Mouse (Mus musculus) heart, embryonic 11.5 days (tissue): Measurements from ENCODE around the gene Mark2. TPM values are rescaled to one million over a fixed set of nuclear protein-coding genes. Genes with fewer than 3 reads are reported as not detected.
A peak's percentile ranks its signal among the peaks of the same experiment; 100 is the strongest.

Experiments
- ATAC-seq: fragments of 200-750 bp; cut with Nextera tagmentation; replicated peaks from 2 replicates; pipeline ENCODE4 v1.8.0; 2017; ENCODE audit warnings: moderate library complexity; ENCODE audit not compliant: insufficient number of reproducible peaks, low FRiP score, low TSS enrichment
- H3K27ac ChIP-seq: fragments of 300-500 bp; sonication (generic); 2 replicates; pipeline ENCODE4 v1.5.1; 2014; ENCODE audit warnings: mild to moderate bottlenecking, low read depth, low read length
- H3K27me3 ChIP-seq: fragments of 300-500 bp; sonication (generic); 2 replicates; pipeline ENCODE4 v1.6.1; 2014; ENCODE audit warnings: mild to moderate bottlenecking, low read length, mixed read lengths; ENCODE audit not compliant: control insufficient read depth, insufficient read depth
- H3K36me3 ChIP-seq: fragments of 300-500 bp; sonication (generic); 2 replicates; pipeline ENCODE4 v1.6.1; 2014; ENCODE audit warnings: mild to moderate bottlenecking, low read length, moderate library complexity, mixed read lengths; ENCODE audit not compliant: control insufficient read depth, insufficient read depth
- H3K4me1 ChIP-seq: fragments of 300-500 bp; sonication (generic); 2 replicates; pipeline ENCODE4 v1.6.1; 2014; ENCODE audit warnings: low read length; ENCODE audit not compliant: control insufficient read depth, insufficient read depth
- H3K4me2 ChIP-seq: fragments of 300-500 bp; sonication (generic); 2 replicates; pipeline ENCODE4 v1.6.1; 2014; ENCODE audit warnings: mild to moderate bottlenecking, moderate library complexity
- H3K4me3 ChIP-seq: fragments of 300-500 bp; sonication (generic); 2 replicates; pipeline ENCODE4 v1.5.1; 2014; ENCODE audit warnings: low read depth, low read length
- H3K9ac ChIP-seq: fragments of 300-500 bp; sonication (generic); 2 replicates; pipeline ENCODE4 v1.6.1; 2014; ENCODE audit warnings: mild to moderate bottlenecking, low read depth, low read length, moderate library complexity
- H3K9me3 ChIP-seq: fragments of 300-500 bp; sonication (generic); replicated peaks from 2 replicates; pipeline ENCODE4 v1.6.1; 2016; ENCODE audit warnings: low read length; ENCODE audit not compliant: control insufficient read depth
- WGBS: fragments of 180-500 bp; shearing (Covaris S2); extraction: QIAGEN DNeasy Blood & Tissue Kit; methylation state at CpG from one replicate; pipeline ENCODE4 v1.1.7; 2014; ENCODE audit not compliant: insufficient replicate concordance; 5-methylcytosine and 5-hydroxymethylcytosine counted together
- polyA plus RNA-seq: library from polyadenylated mRNA; unstranded; fragments of >200 nt; fragmentation: Nextera tagmentation; extraction: Ambion mirVana; gene quantifications from 2 replicates; pipeline ENCODE4 v1.2.1, GENCODE M21; 2014

Mark2 gene
- 34.5 and 35.0 TPM in 2 replicates for polyA plus RNA-seq

DNA sequence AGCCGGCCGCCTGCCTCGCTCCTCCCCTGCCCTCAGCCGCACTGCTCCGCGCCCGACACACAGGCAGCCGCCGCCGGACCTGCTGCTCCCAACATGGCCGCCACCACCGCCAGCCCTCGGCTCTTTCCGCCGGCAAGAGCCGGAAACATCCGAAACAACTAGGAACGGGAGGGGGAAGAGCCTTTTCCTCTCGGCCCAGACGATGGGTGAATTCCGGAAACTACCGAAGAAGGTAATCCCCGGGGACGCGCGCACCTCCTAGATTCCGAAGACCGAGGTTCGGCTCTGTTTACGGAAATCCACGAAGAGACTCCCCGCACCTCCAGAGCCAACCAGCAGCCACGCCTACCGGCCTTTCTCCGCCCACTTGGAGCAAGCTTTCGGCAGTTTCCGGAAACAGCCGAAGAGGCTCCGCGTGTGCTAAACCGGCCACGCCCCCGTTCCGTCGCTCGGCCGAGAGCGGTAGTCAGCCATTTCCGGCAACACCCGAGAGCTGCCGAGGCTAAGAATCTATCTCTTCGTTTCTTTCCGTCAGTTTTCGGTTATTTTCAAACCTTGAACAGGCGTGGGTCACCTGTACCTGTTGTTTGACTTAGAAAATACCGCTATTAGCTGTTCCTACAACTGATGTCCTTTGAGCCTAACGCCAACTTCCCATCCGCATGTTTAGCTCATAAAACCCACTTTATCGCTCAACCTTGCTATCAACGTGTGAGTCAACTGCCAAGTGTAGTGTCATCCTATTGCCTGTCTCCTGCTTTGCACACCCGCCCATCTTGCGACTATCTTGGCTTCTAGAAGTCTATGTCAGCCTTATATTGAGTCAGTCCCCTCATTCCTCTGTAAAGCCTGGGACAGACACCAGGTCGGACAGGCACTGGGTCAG is at the start of gene Mark2:
TSS of gene Mark2 (minus strand) at position 349 of the 886 bp plus-strand sequence.
- Histone ChIP-seq H3K36me3 (no peaks in the 10 kb centered on the region; the same call in 1 of the 2 replicates), H3K27me3 (no peaks in the 10 kb centered on the region), H3K4me1 (peaks cover 37% of the 10 kb centered on the region), H3K9me3 (no peaks in the 10 kb centered on the region), H3K27ac (peak within 1 kb of the TSS; percentile 80), H3K4me3 (peak within 1 kb of the TSS; percentile 92), H3K9ac (peak within 1 kb of the TSS; percentile 96), H3K4me2 (peak within 1 kb of the TSS; percentile 76)
- ATAC-seq: peak; percentile 89
- 2% methylated on average over 63 of the region's 63 CpGs for WGBS

- ATAC-seq: no peak
- H3K4me1 ChIP-seq: 0 out of 2 replicates have a peak, but pooled peaks cover 2% of the 10 kb centered on the region
- no peak overlapping the region for H3K4me2 ChIP-seq
- H3K36me3 ChIP-seq: no peaks in the 10 kb centered on the region
- H3K9ac ChIP-seq: no peak overlapping the region
- WGBS: 74% methylated on average over 6 of the region's 6 CpGs
- H3K9me3 ChIP-seq: no peaks in the 10 kb centered on the region; the same call in 1 of the 2 replicates
- H3K4me3 ChIP-seq: no peak overlapping the region
- no peak overlapping the region for H3K27ac ChIP-seq
- no peaks in the 10 kb centered on the region for H3K27me3 ChIP-seq
Measured at GRCm38 (mm10) chr19:7388488-7388887, 46.8 kb upstream of the Mark2 start.

DNA sequence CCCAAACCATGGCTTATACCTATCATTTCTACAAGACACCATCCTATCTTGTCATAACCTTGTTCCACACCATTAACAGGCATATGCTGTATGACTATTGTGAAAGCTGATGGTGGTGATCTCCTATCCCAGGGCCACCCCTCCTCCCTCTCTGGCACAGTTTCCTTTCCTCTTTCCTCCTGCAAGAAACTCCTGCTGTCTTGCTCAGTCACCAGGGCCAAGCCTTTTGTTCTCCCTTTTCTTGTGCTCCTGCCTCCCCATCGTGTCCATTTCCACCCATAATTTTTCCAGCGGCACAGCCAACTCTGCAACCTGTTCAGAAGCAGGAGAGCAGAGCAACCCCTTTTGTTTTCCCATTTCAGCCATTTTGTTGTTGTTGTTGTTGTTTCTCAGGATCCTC is 44.4 kb upstream of the Mark2 start:
- ATAC-seq: no peak
- Histone ChIP-seq H3K4me2 (no peak overlapping the region), H3K36me3 (no peaks in the 10 kb centered on the region), H3K9ac (no peak overlapping the region), H3K9me3 (no peaks in the 10 kb centered on the region; the same call in 1 of the 2 replicates), H3K4me1 (peaks cover 11% of the 10 kb centered on the region), H3K27ac (no peak overlapping the region), H3K4me3 (no peak overlapping the region), H3K27me3 (no peaks in the 10 kb centered on the region)
- 57% methylated on average over 2 of the region's 2 CpGs for WGBS

GRCm38 (mm10) chr19:7382903-7383865 is 41.5 kb upstream of the Mark2 start, which contains the start of gene Spindoc:
Gene Spindoc (minus strand): TSS chr19:7382994.
- Histone ChIP-seq H3K4me3 (peak within 1 kb of the TSS; percentile 68), H3K4me1 (peaks cover 20% of the 10 kb centered on the region), H3K27ac (peak within 1 kb of the TSS; percentile 84), H3K4me2 (peak within 1 kb of the TSS; percentile 67), H3K27me3 (no peaks in the 10 kb centered on the region), H3K36me3 (0 out of 2 replicates have a peak, but pooled peaks cover 3% of the 10 kb centered on the region), H3K9ac (peak within 1 kb of the TSS; percentile 88), H3K9me3 (no peaks in the 10 kb centered on the region; the same call in 1 of the 2 replicates)
- ATAC-seq: peak; percentile 99
- 2% methylated on average over 52 of the region's 52 CpGs for WGBS

DNA sequence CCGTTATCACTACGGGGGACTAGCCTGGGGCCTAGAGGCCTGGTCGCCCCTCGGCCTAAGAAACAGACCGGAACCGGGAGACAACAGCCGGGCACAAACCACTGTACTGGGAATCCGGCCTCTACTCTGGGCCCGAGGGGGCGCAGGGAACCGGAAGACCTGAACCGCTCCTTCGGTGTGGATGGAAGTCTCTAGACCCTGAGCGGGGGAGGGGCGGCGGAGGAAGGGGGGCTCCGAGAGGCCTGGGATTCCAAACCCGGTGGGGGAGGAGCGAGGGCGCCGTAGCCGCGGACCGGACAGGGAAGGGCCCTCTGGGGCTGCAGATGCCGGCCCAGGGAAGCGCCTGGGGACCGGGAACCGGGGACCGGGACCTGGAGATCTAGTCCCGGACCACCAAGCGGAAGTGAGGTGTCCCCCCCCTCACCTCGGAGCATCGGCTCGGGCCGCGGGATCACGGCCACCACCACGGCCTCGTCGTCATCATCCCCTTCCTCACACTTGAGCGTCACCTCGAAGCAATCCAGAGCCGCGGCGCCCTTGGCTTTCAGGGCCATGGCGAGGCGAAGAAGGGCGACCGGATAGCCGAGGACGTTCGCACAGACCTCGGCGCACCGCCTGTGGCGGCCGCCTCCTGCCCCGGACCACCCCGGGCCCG is 40.7 kb upstream of the Mark2 start:
- ATAC-seq: peak; percentile 63
- Histone ChIP-seq H3K4me2 (peak overlapping the region; percentile 67), H3K27me3 (no peaks in the 10 kb centered on the region), H3K4me1 (peaks cover 20% of the 10 kb centered on the region), H3K9ac (peak overlapping the region; percentile 88), H3K4me3 (peak overlapping the region; percentile 68), H3K9me3 (no peaks in the 10 kb centered on the region; the same call in 1 of the 2 replicates), H3K36me3 (0 out of 2 replicates have a peak, but pooled peaks cover 3% of the 10 kb centered on the region), H3K27ac (peak overlapping the region; percentile 84)
- under 1% methylated on average over 60 of the region's 60 CpGs for WGBS

GRCm38 (mm10) chr19:7381906-7382247 is 40.2 kb upstream of the Mark2 start:
- H3K27me3 ChIP-seq: no peaks in the 10 kb centered on the region
- peak overlapping the region; percentile 68 for H3K4me3 ChIP-seq
- WGBS: under 1% methylated on average over 8 of the region's 8 CpGs
- no peak for ATAC-seq
- H3K9ac ChIP-seq: peak overlapping the region; percentile 88
- peaks cover 20% of the 10 kb centered on the region for H3K4me1 ChIP-seq
- no peaks in the 10 kb centered on the region; the same call in 1 of the 2 replicates for H3K9me3 ChIP-seq
- peak overlapping the region; percentile 67 for H3K4me2 ChIP-seq
- H3K36me3 ChIP-seq: 0 out of 2 replicates have a peak, but pooled peaks cover 3% of the 10 kb centered on the region
- H3K27ac ChIP-seq: peak overlapping the region; percentile 84

DNA sequence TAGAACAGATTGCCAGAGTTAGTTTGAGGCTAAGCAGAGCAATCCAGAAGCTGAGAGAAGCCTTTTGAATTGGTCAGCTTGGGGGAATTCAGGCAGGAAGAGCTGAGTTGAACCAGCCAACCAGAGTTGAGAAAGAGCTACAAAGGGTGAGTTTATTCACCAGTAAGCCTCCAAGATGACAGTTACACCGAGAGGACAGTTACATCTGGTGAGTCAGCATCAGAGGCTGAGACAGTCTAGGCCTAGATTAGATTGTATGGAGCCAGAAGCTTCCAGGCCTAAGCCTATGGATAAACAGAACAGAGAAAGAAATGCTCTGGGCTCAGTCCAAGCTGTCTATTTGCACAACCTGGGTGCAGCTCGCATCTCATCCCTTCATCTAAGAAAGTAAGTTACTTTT is 36.0 kb upstream of the Mark2 start:
- Histone ChIP-seq H3K36me3 (peaks cover 18% of the 10 kb centered on the region), H3K9me3 (no peaks in the 10 kb centered on the region), H3K4me2 (no peak overlapping the region), H3K27me3 (no peaks in the 10 kb centered on the region), H3K4me3 (no peak overlapping the region), H3K27ac (no peak overlapping the region), H3K4me1 (peaks cover 20% of the 10 kb centered on the region), H3K9ac (no peak overlapping the region)
- WGBS: 56% methylated on average over 2 of the region's 2 CpGs
- no peak for ATAC-seq

- Histone ChIP-seq H3K4me2 (no peak overlapping the region), H3K9me3 (no peaks in the 10 kb centered on the region), H3K27me3 (no peaks in the 10 kb centered on the region), H3K4me1 (peaks cover 2% of the 10 kb centered on the region), H3K36me3 (peaks cover 29% of the 10 kb centered on the region), H3K4me3 (no peak overlapping the region), H3K9ac (no peak overlapping the region), H3K27ac (no peak overlapping the region)
- no peak for ATAC-seq
- 90% methylated on average over 8 of the region's 8 CpGs for WGBS
Measured at GRCm38 (mm10) chr19:7374491-7374890, 32.8 kb upstream of the Mark2 start.
